Mouse (Mus musculus) left cerebral cortex, adult 2 months (tissue): Measurements from ENCODE around the gene Elovl1. TPM values are rescaled to one million over a fixed set of nuclear protein-coding genes. Genes with fewer than 3 reads are reported as not detected.

Source experiments
- DNase-seq, 2 experiments: peaks; one replicate each; pipeline ENCODE4 v3.0.0; 2021 to 2022; ENCODE audit warnings: low spot score in 2 of 2, mixed read lengths in 1 of 2; ENCODE audit errors: extremely low spot score in 1 of 2
- H3K27ac ChIP-seq: fragments of 200-600 bp; 2 replicates; pipeline ENCODE4 v1.8.1; 2022
- H3K4me3 ChIP-seq: fragments of 200-600 bp; 2 replicates; pipeline ENCODE4 v1.8.1; 2022
- CTCF ChIP-seq: fragments of 200-600 bp; IDR thresholded peaks from 2 replicates; pipeline ENCODE4 v1.8.1; 2022; ENCODE audit warnings: antibody characterized with exemption, mild to moderate bottlenecking, moderate library complexity
- intact Hi-C: fragments of 180-260 bp; cut with DNase I; formaldehyde crosslinking; loops from one replicate; pipeline ENCODE4 v1.15.1; 2025
- total RNA-seq, 2 experiments: library from RNA; stranded (reverse); gene quantifications; 2 replicates each; pipeline ENCODE4 v1.2.3; 2021

The Elovl1 gene
- total RNA-seq, 2 experiments from 2014 or later, result 18.6 to 25.3 TPM

DNA sequence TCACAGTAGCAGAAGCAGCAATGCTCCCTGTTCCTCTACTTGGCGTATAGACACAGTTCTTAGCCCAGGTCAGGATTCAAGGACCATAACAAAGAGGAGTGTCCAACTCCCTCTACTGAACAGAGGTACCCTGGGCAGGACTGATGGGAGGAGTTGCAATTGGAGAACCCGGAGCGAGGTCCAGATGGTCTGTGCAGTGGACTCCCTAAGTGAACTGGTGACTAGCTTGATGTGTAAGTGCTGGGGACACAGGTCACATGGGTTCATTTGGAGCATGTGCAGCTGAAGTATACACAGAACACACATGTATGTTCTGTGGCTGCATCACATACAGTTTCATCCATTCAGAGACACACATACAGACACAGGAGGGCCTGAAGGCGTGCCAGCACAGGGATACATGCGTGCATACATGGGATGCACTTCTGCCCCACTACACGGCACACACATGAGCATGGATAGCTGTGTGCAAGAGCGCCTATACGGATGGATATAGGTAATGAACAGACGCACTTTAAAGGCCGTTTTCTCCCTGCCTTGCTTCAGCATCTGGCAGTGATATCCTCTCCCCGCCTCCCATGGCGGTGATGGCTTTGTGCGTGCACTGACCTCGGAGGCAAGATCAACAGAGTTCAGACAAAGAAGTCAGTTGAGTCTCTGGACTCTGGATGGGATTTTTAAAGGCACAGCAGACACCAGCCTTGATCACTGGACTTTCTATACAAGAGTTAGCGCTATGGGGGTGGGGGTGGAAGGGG, 49.1 kb downstream of the Elovl1 start:
- no peak for TF ChIP-seq CTCF

More for the DNA sequence above, 49.1 kb downstream of the Elovl1 start:
- no peak for DNase-seq
- intact Hi-C loops, result no loop called here
- no peak overlapping the region for H3K27ac ChIP-seq
- H3K4me3 ChIP-seq, result no peak overlapping the region

Other genes starting within 250 kb of the Elovl1 start
- 10 to 100 TPM; 39.6 to 41.0 TPM for gene Kdm4a, start 248.1 kb upstream of the Elovl1 start, total RNA-seq
- gene Ptprf, start 136.7 kb upstream of the Elovl1 start, total RNA-seq, result 100 to 1,000 TPM; 118 to 119 TPM
- gene Szt2, start 18.8 kb upstream of the Elovl1 start, total RNA-seq, result 10 to 100 TPM; 40.3 to 43.4 TPM
- 10 to 100 TPM; 54.2 to 63.5 TPM for gene Med8, start 18.8 kb upstream of the Elovl1 start, total RNA-seq
- gene Cdc20, start 9.3 kb downstream of the Elovl1 start, total RNA-seq, result 1 to 10 TPM in 1 of 2 experiments, under 1 TPM in 1; 0.81 to 1.8 TPM
- gene Mpl, start 29.4 kb downstream of the Elovl1 start, total RNA-seq, result 1 to 10 TPM in 1 of 2 experiments, under 1 TPM in 1; 0.79 to 1.4 TPM
- gene Tie1, start 62.0 kb downstream of the Elovl1 start, total RNA-seq, result 1 to 10 TPM; 8.2 to 8.5 TPM
- gene 2610528J11Rik, start 98.9 kb downstream of the Elovl1 start, total RNA-seq, result not detected
- 1 to 10 TPM; 5.0 to 7.1 TPM for gene Tmem125, start 116.0 kb downstream of the Elovl1 start, total RNA-seq
- gene Cfap57, start 192.7 kb downstream of the Elovl1 start, total RNA-seq, result under 1 TPM; 0.72 to 0.82 TPM
- 10 to 100 TPM; 52.7 to 61.4 TPM for gene Ebna1bp2, start 192.7 kb downstream of the Elovl1 start, total RNA-seq
- gene Olfr62, start 230.9 kb downstream of the Elovl1 start, total RNA-seq, result not detected